Mouse (Mus musculus) adrenal gland, adult 8-10 months (tissue): Measurements from ENCODE around the gene Kcnq5. TPM values are rescaled to one million over a fixed set of nuclear protein-coding genes. Genes with fewer than 3 reads are reported as not detected.
"Not testable (repeated sequence)": the region's sequence is repeated elsewhere in the genome, so short reads cannot be mapped to it uniquely, and the experiment has no call there.

ENCODE experiments used
- DNase-seq: peaks from one replicate; pipeline ENCODE4 v3.0.0; 2022
- total RNA-seq, 4 experiments: library from RNA; stranded (reverse); gene quantifications; 2 replicates each; pipeline ENCODE4 v1.2.4; 2022

Gene Kcnq5
- total RNA-seq, 4 experiments from 2014 or later, result 1.3 to 1.8 (median 1.6) TPM

- no peak for DNase-seq
Measured at GRCm38 (mm10) chr1:21837387-21837786, 124.4 kb downstream of the Kcnq5 start.

- no peak for DNase-seq
Measured at GRCm38 (mm10) chr1:21836337-21836736, 125.4 kb downstream of the Kcnq5 start.

- DNase-seq, result no peak
Measured at GRCm38 (mm10) chr1:21829909-21830455, 131.8 kb downstream of the Kcnq5 start.

- no peak for DNase-seq
Measured at GRCm38 (mm10) chr1:21820066-21820630, 141.6 kb downstream of the Kcnq5 start.

GRCm38 (mm10) chr1:21805064-21805463 is 156.7 kb downstream of the Kcnq5 start:
- DNase-seq, result no peak

- DNase-seq, result no peak
Measured at GRCm38 (mm10) chr1:21804477-21804866, 157.3 kb downstream of the Kcnq5 start.

- DNase-seq, result no peak
Measured at GRCm38 (mm10) chr1:21803751-21804476, 157.8 kb downstream of the Kcnq5 start.

- DNase-seq, result no peak
Measured at GRCm38 (mm10) chr1:21780746-21781145, 181.0 kb downstream of the Kcnq5 start.

- DNase-seq, result no peak
Measured at GRCm38 (mm10) chr1:21777560-21777959, 184.2 kb downstream of the Kcnq5 start.

- DNase-seq, result no peak
Measured at GRCm38 (mm10) chr1:21773931-21774330, 187.8 kb downstream of the Kcnq5 start.

GRCm38 (mm10) chr1:21770494-21770893 is 191.2 kb downstream of the Kcnq5 start:
- no peak for DNase-seq

- no peak for DNase-seq
Measured at GRCm38 (mm10) chr1:21749297-21749696, 212.4 kb downstream of the Kcnq5 start.

GRCm38 (mm10) chr1:21729131-21729530 is 232.6 kb downstream of the Kcnq5 start:
- no peak for DNase-seq

- not testable (repeated sequence) for DNase-seq
Measured at GRCm38 (mm10) chr1:21723231-21723630, 238.5 kb downstream of the Kcnq5 start.

GRCm38 (mm10) chr1:21721246-21721645 is 240.5 kb downstream of the Kcnq5 start:
- DNase-seq, result no peak

GRCm38 (mm10) chr1:21714816-21715215 is 246.9 kb downstream of the Kcnq5 start:
- no peak for DNase-seq

- DNase-seq, result no peak
Measured at GRCm38 (mm10) chr1:21712711-21713110, 249.0 kb downstream of the Kcnq5 start.

- DNase-seq, result no peak
Measured at GRCm38 (mm10) chr1:21690458-21690857, 271.3 kb downstream of the Kcnq5 start.

GRCm38 (mm10) chr1:21688918-21689317 is 272.8 kb downstream of the Kcnq5 start:
- no peak for DNase-seq

- DNase-seq, result no peak
Measured at GRCm38 (mm10) chr1:21684444-21684843, 277.3 kb downstream of the Kcnq5 start.

- no peak for DNase-seq
Measured at GRCm38 (mm10) chr1:21676805-21677204, 284.9 kb downstream of the Kcnq5 start.

- no peak for DNase-seq
Measured at GRCm38 (mm10) chr1:21660840-21661239, 300.9 kb downstream of the Kcnq5 start.

- no peak for DNase-seq
Measured at GRCm38 (mm10) chr1:21650820-21651219, 310.9 kb downstream of the Kcnq5 start.

GRCm38 (mm10) chr1:21635406-21635805 is 326.3 kb downstream of the Kcnq5 start:
- no peak for DNase-seq
